Mouse (Mus musculus) heart, embryonic 16.5 days (tissue): Measurements from ENCODE around the gene Tsnax. TPM values are rescaled to one million over a fixed set of nuclear protein-coding genes. Genes with fewer than 3 reads are reported as not detected.

Experiments used
- ATAC-seq: fragments of 200-750 bp; cut with Nextera tagmentation; replicated peaks from 2 replicates; pipeline ENCODE4 v1.8.0; 2017; ENCODE audit warnings: moderate number of reproducible peaks; ENCODE audit not compliant: insufficient read depth, low FRiP score; ENCODE audit errors: extremely low read depth
- H3K27ac ChIP-seq: fragments of 300-500 bp; sonication (generic); 2 replicates; pipeline ENCODE4 v1.5.1; 2014; ENCODE audit warnings: mild to moderate bottlenecking, low read length, control low read depth, moderate library complexity
- H3K27me3 ChIP-seq: fragments of 300-500 bp; sonication (generic); 2 replicates; pipeline ENCODE4 v1.6.1; 2014; ENCODE audit warnings: low read length, mixed read lengths; ENCODE audit not compliant: control insufficient read depth, insufficient read depth
- H3K36me3 ChIP-seq: fragments of 300-500 bp; sonication (generic); 2 replicates; pipeline ENCODE4 v1.6.1; 2014; ENCODE audit not compliant: control insufficient read depth, insufficient read depth
- H3K4me1 ChIP-seq: fragments of 300-500 bp; sonication (generic); 2 replicates; pipeline ENCODE4 v1.6.1; 2014; ENCODE audit warnings: low read length, mixed read lengths; ENCODE audit not compliant: control insufficient read depth, insufficient read depth
- H3K4me2 ChIP-seq: fragments of 300-500 bp; sonication (generic); 2 replicates; pipeline ENCODE4 v1.6.1; 2014; ENCODE audit warnings: low read depth, mild to moderate bottlenecking, control low read depth, low read length
- H3K4me3 ChIP-seq: fragments of 300-500 bp; sonication (generic); 2 replicates; pipeline ENCODE4 v1.5.1; 2014; ENCODE audit warnings: mild to moderate bottlenecking, control low read depth, low read length
- H3K9ac ChIP-seq: fragments of 300-500 bp; sonication (generic); 2 replicates; pipeline ENCODE4 v1.6.1; 2014; ENCODE audit warnings: low read length, control low read depth
- H3K9me3 ChIP-seq: fragments of 300-500 bp; sonication (generic); replicated peaks from 2 replicates; pipeline ENCODE4 v1.6.1; 2016; ENCODE audit warnings: low read length; ENCODE audit not compliant: control insufficient read depth
- WGBS: fragments of 180-500 bp; shearing (Covaris S2); extraction: QIAGEN DNeasy Blood & Tissue Kit; methylation state at CpG from one replicate; pipeline ENCODE4 v1.1.7; 2014; 5-methylcytosine and 5-hydroxymethylcytosine counted together
- polyA plus RNA-seq: library from polyadenylated mRNA; unstranded; fragments of >200 nt; fragmentation: Nextera tagmentation; extraction: Ambion mirVana; gene quantifications from 2 replicates; pipeline ENCODE4 v1.2.1, GENCODE M21; 2015

Tsnax gene
- polyA plus RNA-seq, 1 experiment from 2014 or later, result 98.2 TPM

DNA sequence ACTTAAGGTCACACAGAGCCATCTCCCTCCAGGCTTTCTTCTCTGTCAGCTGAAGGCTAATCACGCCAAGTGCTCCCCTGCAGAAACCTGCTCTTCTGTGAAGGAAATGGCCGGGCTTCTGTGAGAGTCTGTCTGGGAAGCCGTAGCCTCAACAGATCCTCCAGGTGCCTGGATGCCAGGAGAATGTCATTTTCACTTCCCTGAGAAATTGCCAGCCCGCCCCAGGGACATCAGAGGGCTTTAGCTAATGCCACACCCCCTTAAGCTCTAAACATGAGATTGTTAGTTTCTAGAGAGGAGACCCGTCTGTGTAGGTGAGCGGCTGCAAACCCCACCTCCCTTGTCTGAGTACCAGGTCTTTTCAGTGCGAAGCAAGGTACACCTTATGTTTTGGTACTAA, 56.5 kb downstream of the Tsnax start:
- 78% methylated on average over 7 of the region's 7 CpGs for WGBS
- no peak for ATAC-seq
- no peaks in the 10 kb centered on the region for H3K27me3 ChIP-seq
- no peaks in the 10 kb centered on the region for H3K9me3 ChIP-seq
- no peak overlapping the region for H3K4me2 ChIP-seq
- no peak overlapping the region for H3K27ac ChIP-seq
- H3K4me3 ChIP-seq, result no peak overlapping the region
- peaks cover 16% of the 10 kb centered on the region for H3K4me1 ChIP-seq
- no peak overlapping the region for H3K9ac ChIP-seq
- no peaks in the 10 kb centered on the region for H3K36me3 ChIP-seq

DNA sequence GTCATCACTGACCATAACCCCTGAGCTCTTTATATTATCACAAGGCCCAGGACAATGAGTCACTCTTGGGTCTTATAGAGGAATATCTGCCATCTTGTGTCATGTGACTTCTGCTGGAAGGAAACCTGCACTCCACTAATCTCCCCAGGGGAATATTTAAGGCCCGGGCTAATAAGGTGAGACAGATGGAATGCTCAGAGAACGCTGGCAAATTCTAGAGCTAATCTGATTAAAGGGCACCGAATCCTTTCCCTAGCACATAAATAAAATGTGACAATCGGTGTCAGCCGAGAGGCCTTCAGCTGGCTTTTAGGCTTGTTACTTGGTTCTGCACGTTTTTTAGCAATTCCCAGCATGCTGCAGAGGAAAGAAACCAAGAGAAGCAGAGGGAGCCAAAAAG, 56.9 kb downstream of the Tsnax start:
- ATAC-seq, result no peak
- Histone ChIP-seq H3K9ac (no peak overlapping the region), H3K36me3 (no peaks in the 10 kb centered on the region), H3K27ac (no peak overlapping the region), H3K4me1 (peaks cover 16% of the 10 kb centered on the region), H3K27me3 (no peaks in the 10 kb centered on the region), H3K4me2 (no peak overlapping the region), H3K9me3 (no peaks in the 10 kb centered on the region), H3K4me3 (no peak overlapping the region)
- 58% methylated on average over 6 of the region's 6 CpGs for WGBS

DNA sequence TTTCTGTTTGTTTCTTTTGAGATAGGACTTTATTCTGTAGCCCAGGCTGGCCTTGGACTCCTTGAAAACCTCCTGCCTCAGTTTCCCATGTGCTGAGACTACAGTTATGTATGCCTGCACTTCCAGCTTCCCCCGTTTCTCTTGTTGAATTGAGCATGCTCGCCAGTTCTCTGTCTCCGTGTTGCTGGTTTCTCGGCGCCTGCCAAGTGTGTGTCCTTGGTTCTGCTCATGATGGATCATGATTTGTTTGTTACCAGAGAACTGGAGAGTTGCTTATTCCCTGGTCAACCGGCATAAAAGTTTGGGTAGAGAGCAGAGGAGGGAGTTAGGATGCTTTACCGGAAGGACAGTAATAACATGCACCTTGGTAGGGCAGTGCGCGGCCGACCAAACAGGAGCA, 61.3 kb downstream of the Tsnax start:
- Histone ChIP-seq H3K27ac (no peak overlapping the region), H3K27me3 (no peaks in the 10 kb centered on the region), H3K4me3 (no peak overlapping the region), H3K9me3 (no peaks in the 10 kb centered on the region), H3K4me1 (peaks cover 12% of the 10 kb centered on the region), H3K9ac (no peak overlapping the region), H3K4me2 (no peak overlapping the region), H3K36me3 (no peaks in the 10 kb centered on the region)
- no peak for ATAC-seq
- WGBS, result 92% methylated on average over 10 of the region's 10 CpGs

DNA sequence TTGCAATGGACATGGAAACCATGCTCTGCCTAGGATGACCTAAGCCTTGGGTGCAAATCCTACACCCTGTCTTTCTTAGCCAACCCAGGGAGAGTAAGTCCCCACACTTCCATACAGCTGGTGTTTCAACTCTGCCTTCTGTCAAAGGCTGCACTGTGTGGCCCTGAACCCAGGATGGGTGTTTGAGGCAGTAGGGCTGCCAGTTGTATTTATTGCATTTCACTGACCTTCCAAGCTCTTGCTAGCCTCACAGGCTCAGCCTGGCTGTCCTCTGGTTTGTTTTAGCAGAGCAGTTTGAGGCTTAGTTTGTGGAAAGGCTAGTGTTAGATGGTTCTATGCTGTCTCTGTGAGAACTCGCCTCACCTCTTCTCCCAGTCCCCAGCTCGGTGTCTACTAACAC, 61.8 kb downstream of the Tsnax start:
- Histone ChIP-seq H3K4me1 (peaks cover 12% of the 10 kb centered on the region), H3K4me2 (no peak overlapping the region), H3K36me3 (no peaks in the 10 kb centered on the region), H3K27ac (no peak overlapping the region), H3K4me3 (no peak overlapping the region), H3K9ac (no peak overlapping the region), H3K27me3 (no peaks in the 10 kb centered on the region), H3K9me3 (no peaks in the 10 kb centered on the region)
- ATAC-seq, result no peak
- WGBS, result 85% methylated on average over 2 of the region's 2 CpGs

DNA sequence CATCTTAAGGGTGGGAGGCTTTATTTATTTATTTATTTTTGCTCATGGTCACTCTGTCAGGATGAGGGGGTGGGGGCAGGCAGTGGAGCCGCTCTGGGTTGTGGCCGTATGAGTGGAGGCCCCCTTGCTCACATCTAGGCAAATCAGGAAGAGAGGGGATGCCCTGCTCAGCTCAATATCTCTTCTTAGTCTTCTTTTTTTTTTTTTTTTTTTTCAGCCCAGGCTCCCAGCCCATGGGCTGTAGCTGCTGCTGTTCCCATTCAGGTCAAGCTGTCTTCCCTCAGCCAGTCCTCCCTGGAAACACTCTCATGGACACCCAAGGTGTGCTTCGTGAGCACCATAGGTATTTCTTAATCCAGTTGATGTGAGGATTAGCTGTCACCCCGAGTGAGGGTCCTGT, 62.6 kb downstream of the Tsnax start:
- Histone ChIP-seq H3K4me1 (peaks cover 12% of the 10 kb centered on the region), H3K4me2 (no peak overlapping the region), H3K36me3 (no peaks in the 10 kb centered on the region), H3K4me3 (no peak overlapping the region), H3K27me3 (no peaks in the 10 kb centered on the region), H3K9ac (no peak overlapping the region), H3K27ac (no peak overlapping the region), H3K9me3 (no peaks in the 10 kb centered on the region)
- 78% methylated on average over 4 of the region's 4 CpGs for WGBS
- no peak for ATAC-seq

DNA sequence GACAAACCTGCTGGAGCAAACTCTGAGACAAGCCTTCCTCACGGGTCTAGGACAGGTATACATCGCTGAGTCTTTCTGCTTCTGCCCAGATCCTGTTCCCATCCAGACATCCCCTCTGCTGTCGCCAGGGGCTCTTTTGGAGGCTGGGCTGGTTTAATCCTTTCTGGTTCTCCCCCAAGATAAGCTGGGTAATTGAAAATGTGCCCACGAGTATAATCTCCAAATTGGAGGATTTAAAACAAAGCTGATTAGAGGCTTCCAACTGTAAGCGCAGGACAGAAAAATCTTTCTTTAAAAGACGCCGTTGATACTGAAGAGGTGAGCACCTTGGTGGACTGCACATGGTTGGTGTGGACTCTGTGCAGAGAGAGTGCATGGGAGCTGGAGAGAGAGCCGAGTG, 64.5 kb downstream of the Tsnax start:
- no peaks in the 10 kb centered on the region for H3K9me3 ChIP-seq
- H3K4me2 ChIP-seq, result no peak overlapping the region
- no peak for ATAC-seq
- no peak overlapping the region for H3K27ac ChIP-seq
- H3K4me1 ChIP-seq, result peaks cover 12% of the 10 kb centered on the region
- H3K36me3 ChIP-seq, result no peaks in the 10 kb centered on the region
- no peaks in the 10 kb centered on the region for H3K27me3 ChIP-seq
- WGBS, result 79% methylated on average over 8 of the region's 8 CpGs
- no peak overlapping the region for H3K9ac ChIP-seq
- no peak overlapping the region for H3K4me3 ChIP-seq

DNA sequence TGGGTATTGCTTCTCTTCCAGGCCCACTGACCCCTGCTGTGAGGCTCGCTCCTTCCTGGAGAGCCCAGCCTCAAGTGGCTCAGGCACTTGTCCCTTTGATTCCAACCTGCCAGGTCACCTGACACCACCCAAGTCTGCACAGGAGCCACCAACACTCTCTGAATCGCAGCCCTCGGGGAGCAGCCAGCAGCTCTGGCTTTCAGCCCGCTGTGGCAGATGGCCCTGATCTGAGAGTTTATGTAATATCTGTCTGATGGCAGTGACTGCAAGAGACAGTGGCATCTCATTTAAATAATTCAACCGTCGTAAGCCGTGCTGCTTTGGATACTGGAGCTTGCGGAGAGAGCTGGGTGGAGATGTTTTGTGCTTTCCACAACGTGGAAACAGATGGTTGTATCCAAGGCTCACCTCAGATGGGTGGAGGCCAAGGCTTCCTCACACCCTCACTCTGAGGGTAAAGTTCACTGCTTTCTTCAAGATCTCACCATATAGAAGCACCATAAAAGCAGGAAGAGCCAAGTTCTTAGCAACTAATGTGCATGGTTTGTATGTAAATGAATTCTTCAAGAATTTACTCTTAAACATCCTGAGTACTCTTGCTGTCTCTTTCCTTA, 66.1 kb downstream of the Tsnax start:
- H3K9me3 ChIP-seq, result no peaks in the 10 kb centered on the region
- no peaks in the 10 kb centered on the region for H3K27me3 ChIP-seq
- no peak overlapping the region for H3K27ac ChIP-seq
- H3K4me1 ChIP-seq, result peaks cover 16% of the 10 kb centered on the region
- WGBS, result 46% methylated on average over 9 of the region's 9 CpGs
- no peak overlapping the region for H3K9ac ChIP-seq
- no peak overlapping the region for H3K4me3 ChIP-seq
- ATAC-seq, result no peak
- no peaks in the 10 kb centered on the region for H3K36me3 ChIP-seq
- no peak overlapping the region for H3K4me2 ChIP-seq

DNA sequence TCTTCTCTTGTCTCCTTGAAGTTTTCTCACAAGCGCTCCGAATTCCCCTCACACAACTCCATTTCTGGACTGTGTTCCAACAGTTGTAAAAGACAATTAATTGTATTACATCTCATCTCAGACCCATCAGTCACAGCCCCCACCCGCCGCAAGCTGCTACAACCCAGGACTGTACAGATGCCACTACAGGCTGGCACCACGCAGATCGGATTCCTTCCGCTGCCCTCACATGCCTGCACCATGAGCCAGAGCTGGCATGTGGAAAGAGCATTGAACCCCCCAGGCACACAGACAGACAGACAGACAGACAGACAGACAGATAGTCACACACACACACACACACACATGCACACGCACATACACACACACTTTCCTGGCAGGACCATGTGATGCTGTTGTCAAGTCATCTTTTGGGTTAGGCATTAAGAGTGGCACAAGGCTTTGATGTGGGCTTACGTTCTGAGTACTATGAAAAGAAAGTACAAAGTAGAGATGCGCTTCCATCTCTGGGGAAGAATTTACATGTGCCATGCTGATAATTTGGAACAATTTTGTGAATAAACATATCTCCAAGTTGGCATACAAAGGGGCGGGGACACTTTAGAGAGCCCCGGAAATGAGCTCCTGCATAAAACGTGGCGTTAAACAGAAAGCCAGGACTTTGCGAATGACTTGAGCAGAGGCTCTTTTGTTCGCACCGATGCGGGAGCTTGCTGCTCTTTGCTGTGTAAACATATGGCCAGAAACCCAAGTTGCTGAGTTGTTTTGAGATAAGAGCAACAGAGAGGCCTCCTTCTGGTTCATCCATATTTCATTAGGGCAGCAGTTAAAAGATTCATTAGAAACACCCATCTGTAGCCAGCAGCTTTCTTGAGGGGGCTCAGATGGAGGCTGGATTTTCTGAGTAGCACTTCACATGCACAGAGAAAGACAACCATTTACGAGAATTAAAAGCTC, 67.9 kb downstream of the Tsnax start:
- 70% methylated on average over 19 of the region's 19 CpGs for WGBS
- Histone ChIP-seq H3K4me2 (no peak overlapping the region), H3K4me3 (no peak overlapping the region), H3K9ac (no peak overlapping the region), H3K27me3 (no peaks in the 10 kb centered on the region), H3K36me3 (no peaks in the 10 kb centered on the region), H3K4me1 (peaks cover 18% of the 10 kb centered on the region), H3K27ac (no peak overlapping the region), H3K9me3 (no peaks in the 10 kb centered on the region)
- ATAC-seq, result no peak

DNA sequence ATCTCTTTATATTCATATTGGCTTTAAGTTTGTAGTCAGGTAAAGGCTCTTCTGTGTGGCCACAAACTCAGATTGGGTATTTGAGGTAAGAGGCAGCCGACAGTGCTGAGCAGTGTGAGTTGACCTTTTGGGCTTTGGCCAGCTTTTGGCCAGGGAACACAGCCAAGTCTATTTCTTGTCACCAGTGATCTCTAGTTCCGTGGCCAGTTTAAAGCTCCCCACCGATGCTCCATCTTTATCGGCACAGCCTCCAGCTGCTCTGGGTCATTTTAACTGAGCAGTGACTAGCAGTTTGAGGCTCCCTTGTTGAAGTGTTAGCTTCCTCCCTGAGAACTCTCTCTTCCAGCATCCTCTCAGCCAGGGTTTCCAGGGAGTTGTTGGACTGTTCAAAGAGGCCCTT, 70.9 kb downstream of the Tsnax start:
- no peak for ATAC-seq
- Histone ChIP-seq H3K9ac (no peak overlapping the region), H3K4me1 (peaks cover 12% of the 10 kb centered on the region), H3K4me3 (no peak overlapping the region), H3K36me3 (no peaks in the 10 kb centered on the region), H3K27ac (peak overlapping the region; percentile 37), H3K27me3 (no peaks in the 10 kb centered on the region), H3K9me3 (no peaks in the 10 kb centered on the region), H3K4me2 (no peak overlapping the region)
- WGBS, result 11% methylated on average over 4 of the region's 4 CpGs
